Comparison of ENCODE assay signal across 9 mouse cellular contexts in genomic region chr13:45239153-45239552, GRCm38 (mm10).
A peak's percentile ranks its signal among the peaks of the same experiment; 100 is the strongest.
DNase-seq lines count a peak whose midpoint lies in the region; ATAC-seq lines count a peak whose summit lies in the region.
"Had no signal": no experiment of that assay in that cellular context is flagged by ENCODE, and none has a peak within 500 bp of the region (broad histone marks: within the 10 kb centered on the region; RNA-seq: fewer than 3 reads in every experiment).

No protein-coding gene starts in this region.

- H3K4me2 ChIP-seq in kidney, embryonic 15.5 days = 0 out of 2 replicates have a peak overlapping the region, but pooled peaks have one; percentile 4
- H3K4me2 ChIP-seq in limb, embryonic 15.5 days = peak overlapping the region; percentile 21; the same call in 1 of the 2 replicates

- H3K9ac ChIP-seq in kidney, embryonic 15.5 days = no peak overlapping the region
- H3K9ac ChIP-seq in limb, embryonic 15.5 days = no peak overlapping the region

- no peaks in the 10 kb centered on the region for H3K27me3 ChIP-seq in kidney, embryonic 15.5 days
- H3K27me3 ChIP-seq in limb, embryonic 15.5 days = no peaks in the 10 kb centered on the region

- DNase-seq in layer of hippocampus, adult 11-12 months (ENCODE audit: low spot score) = peak; percentile 32
- DNase-seq in layer of hippocampus, postnatal 36 days = no peak
- DNase-seq in cerebellum, postnatal 36 days = peak; percentile 29 to 30
- peak; percentile 10 to 16 for DNase-seq in right cerebral cortex, postnatal 36 days (ENCODE audit: low spot score in 2 of 2)
- no peak for DNase-seq in spleen, postnatal 36 days (ENCODE audit: low spot score in 2 of 2)

- no peak overlapping the region for H3K4me3 ChIP-seq in kidney, embryonic 15.5 days (replicated peaks)
- H3K4me3 ChIP-seq in limb, embryonic 15.5 days = no peak overlapping the region

- H3K4me1 ChIP-seq in kidney, embryonic 15.5 days = peaks cover 16% of the 10 kb centered on the region
- H3K4me1 ChIP-seq in limb, embryonic 15.5 days = peaks cover 13% of the 10 kb centered on the region

- no peak for ATAC-seq in kidney, embryonic 15.5 days (replicated peaks; ENCODE audit: low FRiP score)
- ATAC-seq in limb, embryonic 15.5 days (ENCODE audit: insufficient number of reproducible peaks, low FRiP score, low TSS enrichment, low read depth) = no peak
- ATAC-seq in megakaryocyte-erythroid progenitor cell, adult 5-6 weeks (replicated peaks; ENCODE audit: low FRiP score, low TSS enrichment, poor library complexity, severe bottlenecking) = no peak

- no peak overlapping the region for H3K27ac ChIP-seq in kidney, embryonic 15.5 days
- H3K27ac ChIP-seq in limb, embryonic 15.5 days = no peak overlapping the region
- H3K27ac ChIP-seq: macrophage had no signal

- H3K9me3 ChIP-seq in kidney, embryonic 15.5 days (replicated peaks) = 0 out of 2 replicates have a peak, but pooled peaks cover 2% of the 10 kb centered on the region
- H3K9me3 ChIP-seq in limb, embryonic 15.5 days = no peaks in the 10 kb centered on the region

- WGBS in kidney, embryonic 15.5 days = 32% methylated on average over 9 of the region's 9 CpGs
- 29% methylated on average over 9 of the region's 9 CpGs for WGBS in limb, embryonic 15.5 days

- H3K36me3 ChIP-seq in kidney, embryonic 15.5 days = no peaks in the 10 kb centered on the region
- H3K36me3 ChIP-seq in limb, embryonic 15.5 days = no peaks in the 10 kb centered on the region

Comparison
In these comparisons a context has a peak if more than half of its experiments do, and no peak if none do; other contexts are left out.
1. DNase-seq: peak in layer of hippocampus, adult 11-12 months (single experiment), cerebellum, postnatal 36 days (2 of 2) and right cerebral cortex, postnatal 36 days (2 of 2); none in layer of hippocampus, postnatal 36 days (0 of 2) and spleen, postnatal 36 days (0 of 2).